Mouse (Mus musculus) olfactory bulb, adult 2 months (tissue): ENCODE results near the gene Arhgap23.

Experiments
- CTCF ChIP-seq: fragments of 200-500 bp; IDR thresholded peaks from 2 replicates; pipeline ENCODE4 v1.5.1; 2012; ENCODE audit warnings: low read depth, mild to moderate bottlenecking, low read length, moderate library complexity; ENCODE audit not compliant: insufficient read depth
- POLR2A ChIP-seq: fragments of 200-500 bp; IDR thresholded peaks from 2 replicates; pipeline ENCODE4 v1.6.1; 2012; ENCODE audit warnings: mild to moderate bottlenecking, low read depth, low read length, moderate library complexity; ENCODE audit not compliant: insufficient read depth

DNA sequence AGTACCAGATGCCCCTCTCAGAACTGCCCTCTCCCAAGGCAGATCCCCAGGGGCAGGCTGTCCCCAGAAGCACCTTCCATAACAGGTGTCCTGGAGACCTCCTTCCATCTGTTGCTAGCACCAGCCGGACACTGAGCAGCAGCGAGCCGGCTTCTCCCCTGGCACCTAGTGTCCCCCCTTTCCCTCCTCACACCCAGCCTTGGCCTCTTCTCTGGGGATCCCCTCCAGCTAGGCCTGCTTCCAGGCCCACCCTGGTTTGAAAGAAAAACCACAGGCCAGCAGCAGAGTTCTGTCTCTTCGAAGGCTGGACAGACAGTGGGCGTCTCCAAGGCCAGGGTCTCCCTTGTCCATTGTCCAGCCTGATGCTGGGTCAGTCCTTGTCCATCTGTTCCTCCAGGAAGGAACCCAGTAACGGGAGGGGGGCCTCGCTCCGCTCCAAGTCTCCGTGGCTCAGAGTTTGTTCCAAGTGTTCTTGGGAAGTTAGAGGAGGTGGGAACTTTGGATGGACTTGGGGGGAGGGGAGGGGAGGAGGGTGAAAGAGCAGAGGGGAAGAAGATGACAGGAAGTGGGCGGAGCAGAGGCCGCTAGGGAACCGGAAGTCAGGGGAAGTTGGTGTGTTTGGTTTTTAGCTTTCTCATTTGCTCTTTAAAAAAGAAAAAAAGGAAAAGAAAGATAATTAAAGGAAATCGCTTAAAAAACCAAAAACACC lies 96.5 kb downstream of the Arhgap23 start:
- TF ChIP-seq POLR2A (no peak), CTCF (no peak)
